Mouse (Mus musculus) stomach, embryonic 14.5 days (tissue): ENCODE results near the gene Myo10. TPM values are rescaled to one million over a fixed set of nuclear protein-coding genes. Genes with fewer than 3 reads are reported as not detected.

Source experiments
- ATAC-seq: fragments of 200-750 bp; cut with Nextera tagmentation; 2 replicates; pipeline ENCODE4 v1.8.0; 2017; ENCODE audit warnings: low read depth, moderate TSS enrichment; ENCODE audit not compliant: insufficient number of reproducible peaks, insufficient read depth, low FRiP score
- H3K27ac ChIP-seq: fragments of 300-500 bp; sonication (generic); 2 replicates; pipeline ENCODE4 v1.5.1; 2014; ENCODE audit warnings: mild to moderate bottlenecking, low read length, moderate library complexity, mixed read lengths
- H3K27me3 ChIP-seq: fragments of 300-500 bp; sonication (generic); 2 replicates; pipeline ENCODE4 v1.6.1; 2014; ENCODE audit warnings: low read length, control low read depth, mixed read lengths; ENCODE audit not compliant: control insufficient read depth, insufficient read depth
- H3K36me3 ChIP-seq: fragments of 300-500 bp; sonication (generic); 2 replicates; pipeline ENCODE4 v1.6.1; 2014; ENCODE audit warnings: mild to moderate bottlenecking, control low read depth, low read length, moderate library complexity, mixed read lengths; ENCODE audit not compliant: control insufficient read depth, insufficient read depth
- H3K4me1 ChIP-seq: fragments of 300-500 bp; sonication (generic); 2 replicates; pipeline ENCODE4 v1.6.1; 2014; ENCODE audit warnings: low read length, control low read depth, mixed read lengths; ENCODE audit not compliant: control insufficient read depth, insufficient read depth
- H3K4me2 ChIP-seq: fragments of 300-500 bp; sonication (generic); replicated peaks from 2 replicates; pipeline ENCODE4 v1.6.1; 2014; ENCODE audit warnings: low read depth, low read length, control low read depth
- H3K4me3 ChIP-seq: fragments of 300-500 bp; sonication (generic); 2 replicates; pipeline ENCODE4 v1.5.1; 2014; ENCODE audit warnings: low read depth, low read length, control low read depth
- H3K9ac ChIP-seq: fragments of 300-500 bp; sonication (generic); replicated peaks from 2 replicates; pipeline ENCODE4 v1.6.1; 2014; ENCODE audit warnings: low read depth, mild to moderate bottlenecking, control low read depth, low read length, moderate library complexity, mixed read lengths
- H3K9me3 ChIP-seq: fragments of 300-500 bp; sonication (generic); 2 replicates; pipeline ENCODE4 v1.6.1; 2016; ENCODE audit warnings: low read depth, low read length, control low read depth; ENCODE audit not compliant: control insufficient read depth
- WGBS: fragments of 180-500 bp; shearing (Covaris S2); extraction: QIAGEN DNeasy Blood & Tissue Kit; methylation state at CpG from one replicate; pipeline ENCODE4 v1.1.7; 2014; 5-methylcytosine and 5-hydroxymethylcytosine counted together
- polyA plus RNA-seq: library from polyadenylated mRNA; unstranded; fragments of >200 nt; fragmentation: Nextera tagmentation; extraction: Ambion mirVana; gene quantifications from 2 replicates; pipeline ENCODE4 v1.2.1, GENCODE M21; 2014

Gene Myo10
- polyA plus RNA-seq, 1 experiment from 2014 or later, result 48.0 TPM

- H3K9me3 ChIP-seq, result 0 out of 2 replicates have a peak, but pooled peaks cover 3% of the 10 kb centered on the region
- WGBS, result 96% methylated on average over 4 of the region's 4 CpGs
- H3K36me3 ChIP-seq, result no peaks in the 10 kb centered on the region
- no peak overlapping the region for H3K9ac ChIP-seq
- no peak for ATAC-seq
- H3K27me3 ChIP-seq, result no peaks in the 10 kb centered on the region
- no peak overlapping the region for H3K4me2 ChIP-seq
- no peak overlapping the region for H3K27ac ChIP-seq
- H3K4me3 ChIP-seq, result no peak overlapping the region
- 0 out of 2 replicates have a peak, but pooled peaks cover 8% of the 10 kb centered on the region for H3K4me1 ChIP-seq
Measured at GRCm38 (mm10) chr15:25694749-25695148, 72.4 kb downstream of the Myo10 start.

- no peak for ATAC-seq
- Histone ChIP-seq H3K4me2 (no peak overlapping the region), H3K27me3 (no peaks in the 10 kb centered on the region), H3K36me3 (no peaks in the 10 kb centered on the region), H3K27ac (no peak overlapping the region), H3K4me3 (no peak overlapping the region), H3K9me3 (0 out of 2 replicates have a peak, but pooled peaks cover 3% of the 10 kb centered on the region), H3K9ac (no peak overlapping the region), H3K4me1 (0 out of 2 replicates have a peak, but pooled peaks cover 8% of the 10 kb centered on the region)
- 87% methylated on average over 3 of the region's 3 CpGs for WGBS
Measured at GRCm38 (mm10) chr15:25695253-25695652, 72.9 kb downstream of the Myo10 start.

GRCm38 (mm10) chr15:25695883-25696282, 73.6 kb downstream of the Myo10 start:
- no peaks in the 10 kb centered on the region for H3K36me3 ChIP-seq
- no peak for ATAC-seq
- H3K4me1 ChIP-seq, result 0 out of 2 replicates have a peak, but pooled peaks cover 8% of the 10 kb centered on the region
- no peak overlapping the region for H3K4me2 ChIP-seq
- no peaks in the 10 kb centered on the region for H3K27me3 ChIP-seq
- H3K27ac ChIP-seq, result no peak overlapping the region
- WGBS, result 66% methylated on average over 7 of the region's 7 CpGs
- 0 out of 2 replicates have a peak, but pooled peaks cover 3% of the 10 kb centered on the region for H3K9me3 ChIP-seq
- no peak overlapping the region for H3K9ac ChIP-seq
- no peak overlapping the region for H3K4me3 ChIP-seq

DNA sequence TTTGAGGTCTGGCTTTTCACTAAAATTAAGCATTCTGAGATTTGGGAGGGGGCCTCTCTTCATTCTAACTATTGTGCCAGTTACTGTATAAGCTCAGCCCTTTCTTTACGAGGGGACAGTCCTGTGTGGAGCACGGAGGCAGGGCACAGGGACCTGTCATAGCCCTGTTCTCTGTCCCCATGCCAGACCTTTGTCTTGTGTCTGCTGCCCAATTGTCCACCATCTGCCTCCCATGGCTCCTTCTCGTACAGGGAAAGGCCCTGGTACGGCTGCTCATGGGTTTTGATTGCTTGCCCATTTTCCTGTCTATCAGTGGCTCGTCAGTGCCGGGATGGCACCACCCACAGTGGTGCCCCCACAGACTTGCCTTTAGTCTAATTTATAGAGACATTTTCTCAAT, 74.3 kb downstream of the Myo10 start:
- Histone ChIP-seq H3K36me3 (no peaks in the 10 kb centered on the region; the same call in 1 of the 2 replicates), H3K4me1 (0 out of 2 replicates have a peak, but pooled peaks cover 8% of the 10 kb centered on the region), H3K4me2 (no peak overlapping the region), H3K27me3 (no peaks in the 10 kb centered on the region), H3K9ac (no peak overlapping the region), H3K4me3 (no peak overlapping the region), H3K9me3 (0 out of 2 replicates have a peak, but pooled peaks cover 3% of the 10 kb centered on the region), H3K27ac (no peak overlapping the region)
- WGBS, result 96% methylated on average over 6 of the region's 6 CpGs
- no peak for ATAC-seq

- Histone ChIP-seq H3K27me3 (no peaks in the 10 kb centered on the region), H3K9me3 (0 out of 2 replicates have a peak, but pooled peaks cover 3% of the 10 kb centered on the region), H3K9ac (no peak overlapping the region), H3K27ac (no peak overlapping the region), H3K4me3 (no peak overlapping the region), H3K36me3 (no peaks in the 10 kb centered on the region; the same call in 1 of the 2 replicates), H3K4me1 (no peaks in the 10 kb centered on the region), H3K4me2 (no peak overlapping the region)
- WGBS, result 66% methylated on average over 4 of the region's 4 CpGs
- no peak for ATAC-seq
Measured at GRCm38 (mm10) chr15:25699032-25699557, 76.8 kb downstream of the Myo10 start.

- Histone ChIP-seq H3K27ac (no peak overlapping the region), H3K4me3 (no peak overlapping the region), H3K4me1 (no peaks in the 10 kb centered on the region), H3K27me3 (no peaks in the 10 kb centered on the region), H3K9ac (no peak overlapping the region), H3K4me2 (no peak overlapping the region), H3K9me3 (no peaks in the 10 kb centered on the region), H3K36me3 (no peaks in the 10 kb centered on the region; the same call in 1 of the 2 replicates)
- no peak for ATAC-seq
- 98% methylated on average over 5 of the region's 5 CpGs for WGBS
Measured at GRCm38 (mm10) chr15:25702602-25703001, 80.3 kb downstream of the Myo10 start.

DNA sequence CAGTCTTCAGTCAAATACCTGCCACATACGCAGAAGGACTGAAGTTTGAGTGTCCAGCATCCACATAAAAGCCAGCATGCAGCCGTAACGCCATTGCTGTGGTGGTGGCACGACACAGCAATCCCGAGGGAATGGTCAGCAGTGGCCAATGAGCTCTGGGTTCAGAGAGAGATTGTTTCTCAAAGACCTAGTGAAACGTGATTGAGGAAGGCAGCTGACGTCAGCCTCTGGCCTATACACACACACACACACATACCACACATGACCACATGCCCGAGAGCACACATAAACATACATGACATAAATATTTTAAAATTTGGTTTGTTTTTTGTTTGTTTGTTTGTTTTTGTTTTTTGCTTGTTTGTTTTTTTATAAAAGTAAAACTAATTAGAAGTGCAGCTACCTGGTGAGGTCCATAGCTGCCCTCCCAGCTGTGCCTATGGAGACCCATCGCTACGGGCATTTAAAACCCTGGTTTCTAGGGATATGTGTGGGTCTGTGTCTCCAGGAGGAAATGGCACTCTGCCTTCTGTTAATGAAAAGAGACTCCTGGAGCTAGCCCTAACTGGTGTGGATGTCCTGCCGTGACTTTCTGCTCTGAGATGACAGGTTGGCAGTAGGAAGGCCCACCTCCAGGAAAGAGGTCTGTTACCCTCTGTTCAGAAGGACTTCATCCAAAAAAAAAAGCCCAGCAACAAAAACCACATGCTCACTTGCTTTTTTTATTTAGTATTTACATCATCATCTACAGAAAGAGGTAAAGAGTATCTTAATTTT, 82.7 kb downstream of the Myo10 start:
- H3K4me1 ChIP-seq, result no peaks in the 10 kb centered on the region
- no peak overlapping the region for H3K27ac ChIP-seq
- 87% methylated on average over 11 of the region's 11 CpGs for WGBS
- no peak overlapping the region for H3K4me3 ChIP-seq
- no peaks in the 10 kb centered on the region; the same call in 1 of the 2 replicates for H3K36me3 ChIP-seq
- H3K9ac ChIP-seq, result no peak overlapping the region
- H3K4me2 ChIP-seq, result no peak overlapping the region
- no peak for ATAC-seq
- H3K9me3 ChIP-seq, result no peaks in the 10 kb centered on the region
- H3K27me3 ChIP-seq, result no peaks in the 10 kb centered on the region

DNA sequence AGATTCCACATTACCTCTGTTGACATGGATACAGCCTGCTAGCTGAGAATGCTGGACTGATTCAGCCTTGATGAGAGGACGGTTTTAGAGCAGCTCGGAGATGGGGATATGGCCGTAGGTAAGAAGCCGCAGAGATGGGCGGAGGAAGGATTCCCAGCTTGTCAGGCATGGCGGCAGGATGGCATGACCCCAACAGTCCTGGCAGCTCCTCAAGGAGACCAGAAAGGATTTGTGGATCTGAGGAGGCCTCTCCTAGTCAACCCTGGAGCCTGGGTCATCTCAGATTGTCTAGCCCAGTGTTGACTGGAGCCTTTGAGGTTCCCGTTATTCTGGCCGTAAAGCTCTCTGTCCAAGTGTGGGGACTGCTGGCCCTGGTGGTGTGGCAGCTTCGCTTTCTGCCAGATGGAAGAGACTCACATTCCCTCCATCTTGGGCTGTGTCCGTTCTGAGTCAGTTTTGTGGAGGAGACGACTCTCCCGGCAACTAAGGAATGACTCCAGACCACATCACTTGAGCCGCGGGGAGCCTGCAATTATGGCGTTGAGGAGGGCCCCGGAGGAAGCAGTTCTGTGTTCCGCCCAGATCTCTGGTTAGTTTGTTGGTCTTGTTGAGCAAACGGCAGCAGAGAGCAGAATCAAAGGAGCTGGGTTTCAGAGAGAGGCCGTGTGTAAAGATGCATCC, 84.7 kb downstream of the Myo10 start:
- Histone ChIP-seq H3K9ac (no peak overlapping the region), H3K27me3 (no peaks in the 10 kb centered on the region), H3K36me3 (no peaks in the 10 kb centered on the region), H3K4me1 (no peaks in the 10 kb centered on the region), H3K9me3 (no peaks in the 10 kb centered on the region), H3K4me3 (no peak overlapping the region), H3K27ac (no peak overlapping the region), H3K4me2 (no peak overlapping the region)
- no peak for ATAC-seq
- 80% methylated on average over 19 of the region's 19 CpGs for WGBS
